Mouse (Mus musculus) brain, embryonic 14.5 days (tissue): ENCODE measurements around the gene Olfr1508.

ENCODE experiments used
- CTCF ChIP-seq: fragments of 200-500 bp; IDR thresholded peaks from 2 replicates; pipeline ENCODE4 v1.5.1; 2012; ENCODE audit warnings: inconsistent platforms, mild to moderate bottlenecking, moderate library complexity, borderline replicate concordance; ENCODE audit not compliant: insufficient read depth, insufficient read length; ENCODE audit errors: extremely low read depth
- POLR2A ChIP-seq: fragments of 200-500 bp; IDR thresholded peaks from 2 replicates; pipeline ENCODE4 v1.6.1; 2012; ENCODE audit warnings: mild to moderate bottlenecking, inconsistent platforms, borderline replicate concordance; ENCODE audit not compliant: poor library complexity, insufficient read depth, insufficient read length, severe bottlenecking; ENCODE audit errors: extremely low read depth

DNA sequence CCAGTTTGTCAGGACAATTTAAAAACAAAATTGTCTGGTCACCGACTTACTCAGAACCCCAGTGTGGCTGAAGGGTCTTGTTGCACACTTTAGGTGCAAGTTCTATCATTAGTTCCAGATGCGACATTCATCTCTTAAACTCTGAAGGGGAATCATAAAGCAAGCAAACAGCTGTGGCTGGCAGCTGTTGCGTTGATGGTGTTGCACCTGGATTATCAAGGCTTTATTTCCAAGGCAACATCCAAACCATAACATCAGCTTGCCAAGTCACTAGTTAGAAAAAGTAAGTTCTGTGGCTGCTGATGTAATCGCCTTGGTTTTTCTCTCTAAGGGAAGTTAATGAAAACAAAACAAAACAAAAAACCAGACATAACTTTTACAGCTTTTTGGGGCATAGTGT is 28.2 kb upstream of the Olfr1508 start, which contains the start of gene Olfr1507:
- no peak for TF ChIP-seq POLR2A
- no peak for TF ChIP-seq CTCF
